Mouse (Mus musculus) bone marrow macrophage, adult 2 months (primary cell): Measurements from ENCODE around the gene Gm11733.

ENCODE experiments used
- CTCF ChIP-seq: IDR thresholded peaks from 2 replicates; pipeline ENCODE4 v1.5.1; 2012; ENCODE audit warnings: low read depth, mild to moderate bottlenecking, low read length, moderate library complexity
- POLR2A ChIP-seq: IDR thresholded peaks from 2 replicates; pipeline ENCODE4 v1.6.1; 2012; ENCODE audit warnings: mild to moderate bottlenecking, low read depth, low read length, borderline replicate concordance

GRCm38 (mm10) chr11:117491408-117492208, 7.4 kb downstream of the Gm11733 start:
- TF ChIP-seq CTCF (no peak), POLR2A (no peak)
